Mouse (Mus musculus) MEL (cell line): ENCODE data around the gene Zfp27. TPM values are rescaled to one million over a fixed set of nuclear protein-coding genes. Genes with fewer than 3 reads are reported as not detected.

Experiments
- DNase-seq: peaks from one replicate; pipeline ENCODE4 v3.0.0; 2011; ENCODE audit warnings: low read depth, low spot score
- H3K27ac ChIP-seq: 2 replicates; pipeline ENCODE4 v1.5.1; 2012; ENCODE audit warnings: low read depth, mild to moderate bottlenecking, control low read depth, low read length, moderate library complexity; ENCODE audit not compliant: control insufficient read depth
- H3K27me3 ChIP-seq, 2 experiments: fragments of 150-350 bp in 1 of 2; sonication (generic) in 1 of 2; 2 replicates each; pipeline ENCODE4 v1.6.1; 2012; ENCODE audit warnings: low read length in 2 of 2, mild to moderate bottlenecking in 2 of 2, improper control_type of control experiment in 1 of 2, moderate library complexity in 1 of 2; ENCODE audit not compliant: insufficient read depth in 2 of 2, control insufficient read depth in 1 of 2
- H3K36me3 ChIP-seq, 2 experiments: 2 replicates each; pipeline ENCODE4 v1.6.1; 2012 to 2014; ENCODE audit warnings: low read length in 2 of 2, improper control_type of control experiment in 1 of 2, inconsistent platforms in 1 of 2, mild to moderate bottlenecking in 1 of 2; ENCODE audit not compliant: insufficient read depth in 2 of 2, control insufficient read depth in 1 of 2
- H3K4me1 ChIP-seq, 2 experiments: fragments of 150-350 bp in 1 of 2; sonication (generic) in 1 of 2; 2 replicates each; pipeline ENCODE4 v1.6.1; 2012; ENCODE audit warnings: low read length in 2 of 2, improper control_type of control experiment in 1 of 2, mild to moderate bottlenecking in 1 of 2; ENCODE audit not compliant: insufficient read depth in 2 of 2, control insufficient read depth in 1 of 2
- H3K4me3 ChIP-seq, 2 experiments: fragments of 150-350 bp in 1 of 2; sonication (generic) in 1 of 2; 2 replicates each; pipeline ENCODE4 v1.5.1; 2012; ENCODE audit warnings: low read depth in 2 of 2, low read length in 2 of 2, mild to moderate bottlenecking in 2 of 2, moderate library complexity in 2 of 2, control low read depth in 1 of 2, improper control_type of control experiment in 1 of 2; ENCODE audit not compliant: control insufficient read depth in 1 of 2, insufficient read depth in 1 of 2
- H3K79me2 ChIP-seq: 2 replicates; pipeline ENCODE4 v1.6.1; 2012; ENCODE audit warnings: mild to moderate bottlenecking, low read length, moderate library complexity; ENCODE audit not compliant: control insufficient read depth, poor library complexity, insufficient read depth
- H3K9ac ChIP-seq: 2 replicates; pipeline ENCODE4 v1.6.1; 2012; ENCODE audit warnings: low read depth, mild to moderate bottlenecking, control low read depth, low read length, moderate library complexity; ENCODE audit not compliant: control insufficient read depth, poor library complexity, severe bottlenecking
- H3K9me3 ChIP-seq: fragments of 150-350 bp; sonication (generic); replicated peaks from 2 replicates; pipeline ENCODE4 v1.6.1; 2012; ENCODE audit warnings: mild to moderate bottlenecking, low read length, improper control_type of control experiment, moderate library complexity; ENCODE audit not compliant: insufficient read depth
- BHLHE40 ChIP-seq: IDR thresholded peaks from 2 replicates; pipeline ENCODE4 v1.6.1; 2012; ENCODE audit warnings: low read depth, mild to moderate bottlenecking, inconsistent platforms, low read length, improper control_type of control experiment, borderline replicate concordance
- CHD1 ChIP-seq: IDR thresholded peaks from 2 replicates; pipeline ENCODE4 v1.6.1; 2012; ENCODE audit warnings: low read depth, mild to moderate bottlenecking, inconsistent platforms, low read length, improper control_type of control experiment
- CTCF ChIP-seq, 3 experiments: IDR thresholded peaks in 2 of 3; conservative IDR thresholded peaks in 1 of 3; 2 replicates each; pipeline ENCODE4 v1.5.1; 2011 to 2012; ENCODE audit warnings: low read length in 3 of 3, low read depth in 2 of 3, mild to moderate bottlenecking in 2 of 3, improper control_type of control experiment in 1 of 3, inconsistent platforms in 1 of 3, mixed read lengths in 1 of 3, moderate library complexity in 1 of 3; ENCODE audit not compliant: control insufficient read depth in 1 of 3, insufficient read depth in 1 of 3, poor library complexity in 1 of 3, severe bottlenecking in 1 of 3
- E2F4 ChIP-seq: IDR thresholded peaks from 2 replicates; pipeline ENCODE4 v1.6.1; 2011; ENCODE audit warnings: low read depth, low read length, improper control_type of control experiment, borderline replicate concordance
- ELF1 ChIP-seq: IDR thresholded peaks from 2 replicates; pipeline ENCODE4 v1.6.1; 2014; ENCODE audit warnings: low read depth, mild to moderate bottlenecking, inconsistent platforms, low read length, improper control_type of control experiment, moderate library complexity
- EP300 ChIP-seq, 2 experiments: IDR thresholded peaks; 2 replicates each; pipeline ENCODE4 v1.6.1; 2011; ENCODE audit warnings: improper control_type of control experiment in 2 of 2, low read length in 2 of 2, low read depth in 1 of 2, mild to moderate bottlenecking in 1 of 2
- ETS1 ChIP-seq: IDR thresholded peaks from 2 replicates; pipeline ENCODE4 v1.6.1; 2012; ENCODE audit warnings: low read depth, mild to moderate bottlenecking, inconsistent platforms, low read length, improper control_type of control experiment, moderate library complexity
- GATA1 ChIP-seq: IDR thresholded peaks from 2 replicates; pipeline ENCODE4 v1.6.1; 2011; ENCODE audit warnings: low read depth, low read length, improper control_type of control experiment
- KAT2A ChIP-seq: conservative IDR thresholded peaks from 2 replicates; pipeline ENCODE4 v1.6.1; 2012; ENCODE audit warnings: low read depth, low read length, improper control_type of control experiment, inconsistent platforms
- MAFK ChIP-seq: IDR thresholded peaks from 2 replicates; pipeline ENCODE4 v1.6.1; 2011; ENCODE audit warnings: low read depth, mild to moderate bottlenecking, low read length, improper control_type of control experiment, borderline replicate concordance
- MEF2A ChIP-seq: IDR thresholded peaks from 2 replicates; pipeline ENCODE4 v1.6.1; 2014; ENCODE audit warnings: low read depth, mild to moderate bottlenecking, inconsistent platforms, low read length, improper control_type of control experiment; ENCODE audit not compliant: poor library complexity, insufficient replicate concordance, severe bottlenecking; ENCODE audit errors: extremely low read depth
- MYB ChIP-seq: IDR thresholded peaks from 2 replicates; pipeline ENCODE4 v1.6.1; 2011; ENCODE audit warnings: mild to moderate bottlenecking, low read depth, low read length, improper control_type of control experiment
- NELFE ChIP-seq: IDR thresholded peaks from 2 replicates; pipeline ENCODE4 v1.6.1; 2011; ENCODE audit warnings: low read depth, low read length, improper control_type of control experiment
- POLR2A ChIP-seq, 2 experiments: IDR thresholded peaks; 2 replicates each; pipeline ENCODE4 v1.6.1; 2011 to 2012; ENCODE audit warnings: low read length in 2 of 2, mild to moderate bottlenecking in 2 of 2, control low read depth in 1 of 2, improper control_type of control experiment in 1 of 2, low read depth in 1 of 2, moderate library complexity in 1 of 2; ENCODE audit not compliant: control insufficient read depth in 1 of 2, insufficient read depth in 1 of 2, poor library complexity in 1 of 2
- POLR2AphosphoS2 ChIP-seq: IDR thresholded peaks from 2 replicates; pipeline ENCODE4 v1.6.1; 2011; ENCODE audit warnings: low read length, improper control_type of control experiment
- RAD21 ChIP-seq: IDR thresholded peaks from 2 replicates; pipeline ENCODE4 v1.6.1; 2011; ENCODE audit warnings: mild to moderate bottlenecking, low read depth, low read length, improper control_type of control experiment
- RCOR1 ChIP-seq: IDR thresholded peaks from 2 replicates; pipeline ENCODE4 v1.6.1; 2012; ENCODE audit warnings: low read depth, mild to moderate bottlenecking, inconsistent platforms, low read length, improper control_type of control experiment
- SMC3 ChIP-seq: IDR thresholded peaks from 2 replicates; pipeline ENCODE4 v1.6.1; 2011; ENCODE audit warnings: low read depth, low read length, improper control_type of control experiment
- ZC3H11A ChIP-seq: IDR thresholded peaks from 2 replicates; pipeline ENCODE4 v1.6.1; 2012; ENCODE audit warnings: low read depth, mild to moderate bottlenecking, inconsistent platforms, low read length, improper control_type of control experiment
- ZKSCAN1 ChIP-seq: IDR thresholded peaks from 2 replicates; pipeline ENCODE4 v1.6.1; 2012; ENCODE audit warnings: low read depth, mild to moderate bottlenecking, inconsistent platforms, low read length, improper control_type of control experiment, moderate library complexity
- ZMIZ1 ChIP-seq: IDR thresholded peaks from 2 replicates; pipeline ENCODE4 v1.6.1; 2012; ENCODE audit warnings: low read depth, mild to moderate bottlenecking, inconsistent platforms, low read length, improper control_type of control experiment, moderate library complexity
- polyA plus RNA-seq, 2 experiments: library from polyadenylated mRNA; stranded (reverse) in 1 of 2; unstranded in 1 of 2; fragments of >175 nt in 1 of 2; fragments of >200 nt in 1 of 2; gene quantifications; 2 replicates each; pipeline versions ENCODE4 v1.2.1 to v1.2.4; 2012; ENCODE audit warnings: low replicate concordance in 2 of 2, low read depth in 1 of 2; ENCODE audit not compliant: insufficient read length in 2 of 2, insufficient read depth in 1 of 2, missing spikeins in 1 of 2
- total RNA-seq: library from RNA; depleted of rRNA; stranded (reverse); fragments of 300-350 nt; gene quantifications from 2 replicates; pipeline ENCODE4 v1.2.3, GENCODE M21; 2012

Gene Zfp27
- total and polyA plus RNA-seq, 3 experiments, result 4.9 to 5.0 TPM; not detected in 1

DNA sequence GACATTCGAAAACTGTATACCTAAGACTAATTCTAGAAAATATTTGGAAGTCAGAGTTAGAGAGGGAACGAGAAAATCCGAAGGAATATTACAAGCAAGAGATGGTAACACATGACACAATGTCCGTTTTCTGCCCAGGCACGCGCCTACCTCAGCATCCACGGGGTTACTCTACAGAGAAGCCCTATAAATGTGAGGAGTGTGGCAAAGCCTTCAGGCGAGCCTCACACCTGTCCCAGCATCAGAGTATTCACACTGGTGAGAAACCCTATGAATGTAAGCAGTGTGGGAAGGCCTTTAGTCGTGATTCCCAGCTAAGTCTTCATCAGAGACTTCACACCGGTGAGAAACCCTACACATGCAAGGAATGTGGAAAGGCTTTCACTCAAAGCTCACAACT lies 32.1 kb downstream of the Zfp27 start:
- Histone ChIP-seq H3K27me3 (no peaks in the 10 kb centered on the region), H3K9ac (no peak overlapping the region), H3K27ac (no peak overlapping the region), H3K4me1 (no peaks in the 10 kb centered on the region), H3K9me3 (0 out of 2 replicates have a peak, but pooled peaks cover 2% of the 10 kb centered on the region), H3K36me3 (peaks cover 0 to 9% of the 10 kb centered on the region in 2 experiments; a peak in 2 of 4 replicates), H3K4me3 (no peak overlapping the region), H3K79me2 (no peaks in the 10 kb centered on the region)
- no peak for DNase-seq
- TF ChIP-seq ZKSCAN1 (no peak), MEF2A (no peak), EP300 (IDR thresholded peaks at IDR 0.05; ENCODE audit: low read depth in 1 of 2, low read length in 2 of 2) (no peak), BHLHE40 (no peak), RCOR1 (no peak), POLR2A (IDR thresholded peaks at IDR 0.05; ENCODE audit: control insufficient read depth in 1 of 2, insufficient read depth in 1 of 2, low read depth in 1 of 2, low read length in 2 of 2, poor library complexity in 1 of 2) (no peak), ELF1 (no peak), E2F4 (no peak), CHD1 (no peak)

DNA sequence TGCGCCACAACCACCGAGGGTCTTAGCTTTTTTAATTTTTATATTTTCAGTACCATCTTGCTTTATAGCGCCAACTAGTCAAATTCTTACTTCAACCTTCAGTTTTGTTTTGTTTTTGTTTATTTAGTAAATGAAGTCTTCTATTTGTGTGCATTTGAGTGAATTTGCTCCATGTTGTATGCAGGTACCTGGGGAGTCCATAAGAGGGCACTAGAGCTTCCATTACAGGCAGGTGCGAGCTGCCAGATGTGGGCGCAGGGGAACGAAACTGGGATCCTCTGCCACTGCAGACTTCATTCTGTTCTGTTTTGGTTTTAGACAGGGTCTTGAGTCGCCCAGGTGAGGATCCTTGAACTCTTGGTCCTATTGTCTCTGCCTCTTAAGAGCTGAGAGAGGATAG lies 44.7 kb downstream of the Zfp27 start:
- peak; percentile 46 to 68 (median 64) for TF ChIP-seq CTCF (IDR thresholded peaks at IDR 0.05 in 2 of 3, conservative IDR thresholded peaks at IDR 0.05 in 1 of 3; ENCODE audit: control insufficient read depth in 1 of 3, insufficient read depth in 1 of 3, low read depth in 2 of 3, low read length in 3 of 3, poor library complexity in 1 of 3, severe bottlenecking in 1 of 3)
- TF ChIP-seq POLR2AphosphoS2, result no peak
- peak; percentile 64 for TF ChIP-seq SMC3
- peak; percentile 60 for TF ChIP-seq RAD21
- TF ChIP-seq KAT2A, result no peak
- no peak for TF ChIP-seq MYB
- peak; percentile 33; the same call in 1 of the 2 replicates for TF ChIP-seq ZC3H11A
- no peak for TF ChIP-seq ZMIZ1
- no peak for TF ChIP-seq MAFK
- TF ChIP-seq NELFE, result no peak
- TF ChIP-seq ETS1, result no peak
- TF ChIP-seq GATA1, result no peak
- peaks cover 2% of the 10 kb centered on the region; the same call in 1 of the 2 replicates for H3K79me2 ChIP-seq
- H3K4me1 ChIP-seq, result peaks cover 0 to 3% of the 10 kb centered on the region in 2 experiments; a peak in 1 of 4 replicates
- peak; percentile 75 for DNase-seq
- H3K9me3 ChIP-seq, result no peaks in the 10 kb centered on the region
- peaks cover 0 to 5% of the 10 kb centered on the region in 2 experiments; a peak in 3 of 4 replicates for H3K36me3 ChIP-seq
- no peak overlapping the region for H3K27ac ChIP-seq
- H3K4me3 ChIP-seq, result no peak overlapping the region
- H3K9ac ChIP-seq, result no peak overlapping the region
- H3K27me3 ChIP-seq, result no peaks in the 10 kb centered on the region
